Mouse (Mus musculus) kidney, postnatal 36 days (tissue): ENCODE results near the gene Cpt1c.

Source experiments
- DNase-seq, 2 experiments: peaks; one replicate each; pipeline ENCODE4 v3.0.0; 2021 to 2022; ENCODE audit warnings: mixed read lengths in 2 of 2

The Cpt1c gene

GRCm38 (mm10) chr7:44915314-44915713, 59.3 kb downstream of the Cpt1c start:
- DNase-seq, result no peak

GRCm38 (mm10) chr7:44914396-44914795, 60.3 kb downstream of the Cpt1c start:
- no peak for DNase-seq
